Mouse (Mus musculus): Measurements from ENCODE around the gene Olfr644. TPM values are rescaled to one million over a fixed set of nuclear protein-coding genes. Genes with fewer than 3 reads are reported as not detected.

Gene Olfr644
- polyA plus RNA-seq (2015; fragmentation: Nextera tagmentation; extraction: Ambion mirVana) = not detected in 2 replicates

DNA sequence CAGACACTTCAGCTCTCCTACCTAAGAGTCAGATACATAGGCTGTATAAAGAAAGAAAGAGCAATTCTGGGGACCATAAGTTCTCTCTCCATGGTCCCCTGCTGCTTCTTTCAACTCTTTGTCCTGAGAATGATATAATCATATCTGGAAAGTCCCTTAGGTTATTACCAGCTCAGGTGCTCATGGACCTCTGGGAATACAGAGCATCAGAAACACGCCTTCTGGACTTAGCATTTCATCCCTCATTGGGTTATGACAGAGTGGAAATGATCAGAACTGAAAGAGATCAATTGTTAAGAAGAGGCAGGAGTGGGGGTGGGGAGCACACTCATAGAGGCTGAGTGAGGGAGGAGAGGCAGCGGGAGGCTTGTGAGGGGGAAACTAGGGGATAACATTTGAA is at the start of gene Olfr644:
Gene Olfr644 (minus strand): TSS at position 101 of the 400 bp plus-strand sequence.
- Histone ChIP-seq H3K4me1 (no peaks in the 10 kb centered on the region), H3K27me3 (no peaks in the 10 kb centered on the region), H3K4me2 (no peak within 1 kb of the TSS), H3K9me3 (no peaks in the 10 kb centered on the region), H3K4me3 (no peak within 1 kb of the TSS), H3K9ac (no peak within 1 kb of the TSS), H3K36me3 (no peaks in the 10 kb centered on the region), H3K27ac (no peak within 1 kb of the TSS)
- 60% methylated on average over 2 of the region's 2 CpGs for WGBS
- no peak for ATAC-seq (ENCODE audit: borderline replicate concordance, extremely low read depth, low FRiP score, low TSS enrichment)

DNA sequence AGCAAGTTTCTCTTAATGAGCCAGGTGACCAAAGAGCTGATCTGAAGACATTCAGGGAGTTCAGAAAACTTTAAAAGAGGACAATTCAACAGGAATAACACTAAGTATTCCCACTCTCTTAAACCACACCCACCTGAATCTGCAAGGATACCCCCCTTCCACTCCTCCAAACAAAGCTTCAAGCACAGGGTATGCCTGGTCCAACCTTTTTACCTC is 33.0 kb upstream of the Olfr644 start, which contains the start of gene Olfr646:
Gene Olfr646 (plus strand): TSS at position 117 of the 216 bp plus-strand sequence.
- H3K4me3 ChIP-seq = no peak within 1 kb of the TSS
- no peak within 1 kb of the TSS for H3K4me2 ChIP-seq
- no peaks in the 10 kb centered on the region for H3K9me3 ChIP-seq
- H3K9ac ChIP-seq = no peak within 1 kb of the TSS
- no peak for ATAC-seq (ENCODE audit: borderline replicate concordance, extremely low read depth, low FRiP score, low TSS enrichment)
- no peaks in the 10 kb centered on the region for H3K27me3 ChIP-seq
- no peaks in the 10 kb centered on the region for H3K4me1 ChIP-seq
- no peaks in the 10 kb centered on the region for H3K36me3 ChIP-seq
- no peak within 1 kb of the TSS for H3K27ac ChIP-seq

GRCm38 (mm10) chr7:104103913-104104756 is 32.5 kb upstream of the Olfr644 start:
- no peak overlapping the region for H3K27ac ChIP-seq
- no peaks in the 10 kb centered on the region for H3K9me3 ChIP-seq
- H3K36me3 ChIP-seq = no peaks in the 10 kb centered on the region
- no peak overlapping the region for H3K9ac ChIP-seq
- H3K4me2 ChIP-seq = no peak overlapping the region
- H3K27me3 ChIP-seq = no peaks in the 10 kb centered on the region
- no peak overlapping the region for H3K4me3 ChIP-seq
- ATAC-seq (ENCODE audit: borderline replicate concordance, extremely low read depth, low FRiP score, low TSS enrichment) = no peak
- H3K4me1 ChIP-seq = no peaks in the 10 kb centered on the region
- WGBS = 64% methylated on average over 4 of the region's 4 CpGs

DNA sequence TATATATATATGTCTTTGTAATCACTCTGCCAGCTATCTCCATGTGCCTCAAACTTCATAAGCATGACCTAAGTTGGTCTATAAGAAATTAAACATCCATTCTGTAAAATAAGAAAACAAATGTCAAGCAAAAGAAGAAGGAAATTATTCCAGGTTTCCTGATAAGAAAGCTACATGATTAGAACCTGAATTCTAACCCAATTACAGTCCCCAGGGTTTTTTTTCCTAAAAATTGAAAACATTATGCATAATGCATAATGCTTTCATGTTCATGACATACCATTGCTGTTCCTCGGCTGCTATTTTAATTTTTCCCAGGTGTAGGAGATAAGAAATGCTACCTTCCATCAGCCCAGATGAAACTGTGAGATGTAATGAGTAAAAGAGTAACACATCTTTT is 13.7 kb upstream of the Olfr644 start, which contains the start of gene Olfr645:
Gene Olfr645 (minus strand): TSS at position 101 of the 400 bp plus-strand sequence.
- Histone ChIP-seq H3K27ac (no peak within 1 kb of the TSS), H3K9ac (no peak within 1 kb of the TSS), H3K4me2 (no peak within 1 kb of the TSS), H3K27me3 (no peaks in the 10 kb centered on the region), H3K4me1 (no peaks in the 10 kb centered on the region), H3K4me3 (no peak within 1 kb of the TSS), H3K9me3 (no peaks in the 10 kb centered on the region), H3K36me3 (no peaks in the 10 kb centered on the region)
- ATAC-seq (ENCODE audit: borderline replicate concordance, extremely low read depth, low FRiP score, low TSS enrichment) = no peak
- WGBS = 65% methylated on average over 1 of the region's 1 CpGs

- Histone ChIP-seq H3K4me1 (no peaks in the 10 kb centered on the region), H3K9ac (no peak within 1 kb of the TSS), H3K9me3 (no peaks in the 10 kb centered on the region), H3K36me3 (no peaks in the 10 kb centered on the region), H3K27ac (no peak within 1 kb of the TSS), H3K4me2 (no peak within 1 kb of the TSS), H3K27me3 (no peaks in the 10 kb centered on the region), H3K4me3 (no peak within 1 kb of the TSS)
- 38% methylated on average over 2 of the region's 2 CpGs for WGBS
- ATAC-seq (ENCODE audit: borderline replicate concordance, extremely low read depth, low FRiP score, low TSS enrichment) = no peak
These were observed 10.3 kb downstream of the Olfr644 start, which contains the start of gene 4930516K23Rik for GRCm38 (mm10) chr7:104061345-104061744. TSS of gene 4930516K23Rik (minus strand) at chr7:104061445.

DNA sequence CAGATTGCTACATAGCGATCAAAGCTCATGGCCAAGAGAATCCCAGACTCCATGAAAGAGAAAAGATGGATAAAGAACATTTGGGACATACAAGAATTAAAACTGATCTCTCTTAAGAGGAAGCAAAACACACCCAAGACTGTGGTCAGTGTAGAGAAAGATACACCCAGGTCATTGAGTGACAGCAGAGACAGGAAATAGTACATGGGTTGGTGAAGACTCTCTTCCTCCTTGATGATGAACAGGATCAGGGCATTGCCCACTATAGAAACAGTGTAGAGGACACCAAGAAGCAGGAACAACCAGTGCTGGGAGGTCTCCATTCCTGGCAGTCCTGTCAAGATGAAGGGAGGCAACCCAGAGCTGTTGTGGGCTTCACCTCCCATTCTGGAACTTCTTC is 12.5 kb downstream of the Olfr644 start:
- Histone ChIP-seq H3K4me1 (no peaks in the 10 kb centered on the region), H3K9me3 (no peaks in the 10 kb centered on the region), H3K4me2 (no peak overlapping the region), H3K9ac (no peak overlapping the region), H3K36me3 (no peaks in the 10 kb centered on the region), H3K27ac (no peak overlapping the region), H3K4me3 (no peak overlapping the region), H3K27me3 (no peaks in the 10 kb centered on the region)
- 77% methylated on average over 1 of the region's 1 CpGs for WGBS
- ATAC-seq (ENCODE audit: borderline replicate concordance, extremely low read depth, low FRiP score, low TSS enrichment) = no peak

DNA sequence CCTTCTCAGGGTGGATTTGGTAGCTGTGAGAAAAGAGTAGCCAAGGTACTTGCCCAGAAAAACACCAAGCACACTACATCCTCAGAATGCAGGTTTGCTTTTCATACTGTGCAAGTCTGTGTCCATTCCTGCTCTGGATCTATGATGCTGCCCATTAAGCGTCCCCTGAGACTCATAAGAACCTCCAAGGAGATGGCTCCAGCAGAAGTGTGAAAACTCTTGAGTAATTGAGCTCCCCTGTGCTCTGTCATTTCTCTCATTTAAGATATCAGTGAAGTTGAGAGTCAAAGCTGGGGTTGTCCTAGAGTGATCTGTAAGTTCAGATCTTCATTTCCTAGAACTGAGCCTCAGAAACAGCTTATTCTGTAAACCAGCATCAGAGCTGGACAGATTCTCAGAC is 19.1 kb downstream of the Olfr644 start, which contains the start of gene Olfr642:
Gene Olfr642 (minus strand): TSS at position 101 of the 400 bp plus-strand sequence.
- Histone ChIP-seq H3K4me2 (no peak within 1 kb of the TSS), H3K27me3 (no peaks in the 10 kb centered on the region), H3K27ac (no peak within 1 kb of the TSS), H3K4me1 (no peaks in the 10 kb centered on the region), H3K36me3 (no peaks in the 10 kb centered on the region), H3K9ac (no peak within 1 kb of the TSS), H3K9me3 (no peaks in the 10 kb centered on the region), H3K4me3 (no peak within 1 kb of the TSS)
- 66% methylated on average over 1 of the region's 1 CpGs for WGBS
- ATAC-seq (ENCODE audit: borderline replicate concordance, extremely low read depth, low FRiP score, low TSS enrichment) = no peak

DNA sequence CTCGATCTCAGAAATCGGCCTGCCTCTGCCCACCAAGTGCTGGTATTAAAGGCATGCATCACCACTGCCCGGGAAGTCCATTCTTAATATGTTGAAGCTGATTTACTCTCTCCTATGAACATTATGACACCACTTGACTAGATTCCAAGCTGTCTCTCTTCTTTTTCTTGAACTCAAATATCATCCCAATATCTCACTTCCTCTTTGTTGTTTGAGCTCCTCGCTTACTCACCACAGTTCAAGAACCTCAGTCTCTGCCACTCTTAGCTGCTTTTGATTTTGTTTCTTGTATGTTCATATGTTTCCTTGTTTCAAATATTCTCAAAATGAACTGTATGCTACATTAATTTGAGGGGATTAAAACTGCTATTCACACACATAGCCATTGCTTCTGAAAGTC is 20.9 kb downstream of the Olfr644 start:
- no peak overlapping the region for H3K4me2 ChIP-seq
- H3K27me3 ChIP-seq = no peaks in the 10 kb centered on the region
- ATAC-seq (ENCODE audit: borderline replicate concordance, extremely low read depth, low FRiP score, low TSS enrichment) = no peak
- H3K9ac ChIP-seq = no peak overlapping the region
- no peak overlapping the region for H3K4me3 ChIP-seq
- no peak overlapping the region for H3K27ac ChIP-seq
- 89% methylated on average over 4 of the region's 4 CpGs for WGBS
- H3K9me3 ChIP-seq = no peaks in the 10 kb centered on the region
- H3K36me3 ChIP-seq = no peaks in the 10 kb centered on the region
- no peaks in the 10 kb centered on the region for H3K4me1 ChIP-seq

GRCm38 (mm10) chr7:104035145-104035544 is 36.5 kb downstream of the Olfr644 start, which contains the start of gene Olfr641:
TSS of gene Olfr641 (plus strand) at chr7:104035445.
- Histone ChIP-seq H3K4me2 (no peak within 1 kb of the TSS), H3K27me3 (no peaks in the 10 kb centered on the region), H3K27ac (no peak within 1 kb of the TSS), H3K4me3 (no peak within 1 kb of the TSS), H3K36me3 (no peaks in the 10 kb centered on the region), H3K9me3 (no peaks in the 10 kb centered on the region), H3K9ac (no peak within 1 kb of the TSS), H3K4me1 (no peaks in the 10 kb centered on the region)
- no peak for ATAC-seq (ENCODE audit: borderline replicate concordance, extremely low read depth, low FRiP score, low TSS enrichment)
- 65% methylated on average over 1 of the region's 1 CpGs for WGBS

DNA sequence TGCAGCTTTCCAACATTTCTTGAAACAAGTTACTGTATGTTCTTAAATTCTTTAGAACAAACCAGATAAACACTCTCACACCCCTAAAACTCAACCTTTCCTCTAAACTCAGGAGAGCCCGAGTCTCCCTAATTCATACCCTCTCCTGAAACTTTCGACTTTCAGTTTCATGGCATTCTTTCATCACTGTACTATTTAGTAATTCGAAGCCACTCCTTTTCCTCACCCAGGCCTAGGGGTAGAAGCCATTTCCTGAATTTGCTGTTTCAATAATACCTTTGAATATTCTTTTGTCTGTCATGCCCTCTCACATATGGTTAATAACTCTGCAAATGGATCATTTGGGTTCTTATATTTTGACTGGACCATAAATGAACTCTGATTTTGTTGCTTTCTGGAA is 44.7 kb downstream of the Olfr644 start:
- no peak overlapping the region for H3K4me3 ChIP-seq
- H3K27me3 ChIP-seq = no peaks in the 10 kb centered on the region
- no peak overlapping the region for H3K27ac ChIP-seq
- ATAC-seq (ENCODE audit: borderline replicate concordance, extremely low read depth, low FRiP score, low TSS enrichment) = no peak
- WGBS = 76% methylated on average over 3 of the region's 3 CpGs
- no peaks in the 10 kb centered on the region for H3K9me3 ChIP-seq
- H3K4me1 ChIP-seq = no peaks in the 10 kb centered on the region
- H3K4me2 ChIP-seq = no peak overlapping the region
- H3K36me3 ChIP-seq = no peaks in the 10 kb centered on the region
- H3K9ac ChIP-seq = no peak overlapping the region

DNA sequence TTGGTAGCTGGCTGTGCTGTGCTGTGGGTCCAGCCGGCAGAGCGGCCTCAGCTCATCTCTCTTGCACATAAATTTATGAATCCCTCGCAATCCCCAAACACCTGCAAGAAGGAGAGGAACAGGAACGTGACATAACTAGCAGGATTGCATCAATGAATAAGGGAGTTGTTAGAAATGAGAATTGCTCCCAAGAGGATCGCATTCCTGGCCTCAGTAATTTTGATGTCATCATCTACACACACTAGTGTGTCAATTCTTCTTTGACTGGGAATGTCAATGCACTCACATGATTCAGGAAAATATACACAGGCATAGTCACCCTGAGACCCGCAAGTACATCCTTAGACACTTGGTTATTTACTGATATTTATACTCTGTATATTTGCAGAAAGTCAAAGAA is 46.2 kb downstream of the Olfr644 start, which contains the start of gene Olfr640:
Gene Olfr640 (minus strand): TSS at position 101 of the 400 bp plus-strand sequence.
- Histone ChIP-seq H3K9ac (no peak within 1 kb of the TSS), H3K9me3 (no peaks in the 10 kb centered on the region), H3K4me1 (no peaks in the 10 kb centered on the region), H3K27me3 (no peaks in the 10 kb centered on the region), H3K4me2 (no peak within 1 kb of the TSS), H3K36me3 (no peaks in the 10 kb centered on the region), H3K4me3 (no peak within 1 kb of the TSS), H3K27ac (no peak within 1 kb of the TSS)
- WGBS = 74% methylated on average over 6 of the region's 6 CpGs
- ATAC-seq (ENCODE audit: borderline replicate concordance, extremely low read depth, low FRiP score, low TSS enrichment) = no peak

DNA sequence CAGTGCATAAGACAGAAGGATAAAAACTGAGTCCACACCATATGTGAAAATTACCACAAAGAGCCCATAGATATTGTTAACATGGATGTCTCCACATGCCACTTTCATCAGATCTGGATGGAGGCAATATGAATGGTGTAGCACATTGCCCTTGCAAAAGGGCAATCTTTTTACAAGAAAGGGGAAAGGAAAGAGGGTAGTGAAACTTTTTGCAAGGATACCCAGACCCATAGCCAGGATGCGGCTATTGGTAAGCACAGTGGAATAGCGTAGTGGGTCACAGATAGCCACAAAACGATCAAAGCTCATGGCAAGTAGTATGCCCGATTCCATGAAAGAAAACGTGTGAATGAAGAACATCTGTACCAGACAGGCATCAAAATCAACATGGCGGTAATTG is 50.0 kb downstream of the Olfr644 start:
- Histone ChIP-seq H3K36me3 (no peaks in the 10 kb centered on the region), H3K4me3 (no peak overlapping the region), H3K9me3 (no peaks in the 10 kb centered on the region), H3K4me1 (no peaks in the 10 kb centered on the region), H3K9ac (no peak overlapping the region), H3K27ac (no peak overlapping the region), H3K4me2 (no peak overlapping the region), H3K27me3 (no peaks in the 10 kb centered on the region)
- WGBS = 84% methylated on average over 6 of the region's 6 CpGs
- no peak for ATAC-seq (ENCODE audit: borderline replicate concordance, extremely low read depth, low FRiP score, low TSS enrichment)
